Mouse (Mus musculus) T-helper 2 cell (primary cell): ENCODE data around the gene Crtc1.

Source experiments
- in situ Hi-C: fragments of 300-600 bp; cut with MboI, MseI; formaldehyde crosslinking; loops from one replicate; pipeline ENCODE4 v1.15.1; 2025; ENCODE audit warnings: high pct_unique_total_duplicates

Crtc1 gene

DNA sequence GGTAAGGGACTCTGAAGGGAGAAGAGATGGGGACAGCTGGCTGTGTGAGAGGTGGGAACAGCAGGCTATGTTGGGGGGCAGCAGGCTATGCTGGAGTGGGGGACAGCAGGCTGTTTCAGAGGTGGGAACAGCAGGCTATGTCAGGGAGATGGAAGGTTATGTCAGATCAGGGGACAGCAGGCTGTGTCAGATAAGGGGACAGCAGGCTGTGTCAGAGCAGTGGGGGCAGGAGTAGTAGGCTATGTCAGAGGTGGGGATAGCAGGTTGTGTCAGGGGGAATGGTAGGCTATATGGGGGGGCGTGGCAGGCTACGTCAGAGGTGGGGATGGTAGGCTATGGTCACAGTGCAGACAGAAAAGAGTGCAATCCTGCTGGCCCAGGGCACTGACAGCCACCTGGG is 16.7 kb downstream of the Crtc1 start:
- in situ Hi-C loops = no loop called here

- in situ Hi-C loops = no loop called here
Measured at GRCm38 (mm10) chr8:70421349-70422104, 17.9 kb downstream of the Crtc1 start.

- in situ Hi-C loops = no loop called here
Measured at GRCm38 (mm10) chr8:70419879-70420643, 19.3 kb downstream of the Crtc1 start.

GRCm38 (mm10) chr8:70418954-70419353 is 20.4 kb downstream of the Crtc1 start:
- in situ Hi-C loops = no loop called here

DNA sequence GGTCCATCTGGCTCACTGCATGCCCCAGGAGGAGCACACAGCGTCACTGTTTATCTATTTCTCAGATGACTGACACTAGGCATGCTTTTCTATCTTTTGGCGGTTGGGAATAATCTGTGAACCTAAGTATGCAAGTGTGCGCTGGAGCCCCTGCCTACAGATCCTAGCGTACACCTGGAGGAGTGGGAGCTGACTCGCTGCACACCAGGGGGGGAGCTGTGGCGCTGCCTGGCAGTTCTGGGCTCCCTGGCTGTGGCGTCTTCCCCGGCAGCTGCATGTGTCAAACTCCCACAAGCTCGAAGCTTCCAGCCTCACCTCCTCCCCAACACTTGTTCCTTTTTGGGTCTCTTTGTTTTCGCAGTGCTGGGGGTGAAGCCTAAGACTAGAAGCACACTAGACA is 21.5 kb downstream of the Crtc1 start:
- in situ Hi-C loops = no loop called here

GRCm38 (mm10) chr8:70416941-70417340 is 22.4 kb downstream of the Crtc1 start:
- in situ Hi-C loops = no loop called here

- in situ Hi-C loops = no loop called here
Measured at GRCm38 (mm10) chr8:70415540-70416451, 23.6 kb downstream of the Crtc1 start.

- in situ Hi-C loops = loop anchor here (5.0 kb wide), 1 partner anchor 88 kb away; no protein-coding TSS in a partner anchor
Measured at GRCm38 (mm10) chr8:70414310-70414946, 25.0 kb downstream of the Crtc1 start.

GRCm38 (mm10) chr8:70410281-70410680 is 29.1 kb downstream of the Crtc1 start:
- in situ Hi-C loops = loop anchor here (5.0 kb wide), 1 partner anchor 92 kb away; no protein-coding TSS in a partner anchor

- in situ Hi-C loops = no loop called here
Measured at GRCm38 (mm10) chr8:70409455-70409871, 29.9 kb downstream of the Crtc1 start.

DNA sequence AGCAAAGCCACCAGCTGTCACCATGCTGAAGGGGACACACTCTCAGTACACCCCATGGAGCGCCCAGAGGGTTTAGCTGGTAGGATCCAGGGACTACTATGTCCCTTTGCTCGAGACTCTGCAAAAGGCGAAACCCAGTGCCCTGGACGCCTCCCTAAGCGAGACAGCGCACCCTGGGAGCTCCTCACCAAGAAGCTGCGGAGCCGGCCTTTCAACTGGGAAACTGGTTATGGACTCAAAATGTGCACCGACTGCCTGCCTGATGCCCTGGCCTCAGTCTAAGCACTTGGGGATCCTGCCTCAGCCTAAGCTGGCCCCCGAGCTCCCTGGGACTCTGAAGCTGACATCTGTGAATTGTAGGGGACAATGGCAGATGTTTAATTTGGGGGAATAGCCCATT is 30.4 kb downstream of the Crtc1 start:
- in situ Hi-C loops = no loop called here

GRCm38 (mm10) chr8:70408301-70408700 is 31.1 kb downstream of the Crtc1 start:
- in situ Hi-C loops = no loop called here

GRCm38 (mm10) chr8:70406427-70407069 is 32.8 kb downstream of the Crtc1 start:
- in situ Hi-C loops = no loop called here

- in situ Hi-C loops = no loop called here
Measured at GRCm38 (mm10) chr8:70405189-70405588, 34.2 kb downstream of the Crtc1 start.

- in situ Hi-C loops = no loop called here
Measured at GRCm38 (mm10) chr8:70404212-70404611, 35.2 kb downstream of the Crtc1 start.

GRCm38 (mm10) chr8:70397611-70398563 is 41.5 kb downstream of the Crtc1 start:
- in situ Hi-C loops = no loop called here

DNA sequence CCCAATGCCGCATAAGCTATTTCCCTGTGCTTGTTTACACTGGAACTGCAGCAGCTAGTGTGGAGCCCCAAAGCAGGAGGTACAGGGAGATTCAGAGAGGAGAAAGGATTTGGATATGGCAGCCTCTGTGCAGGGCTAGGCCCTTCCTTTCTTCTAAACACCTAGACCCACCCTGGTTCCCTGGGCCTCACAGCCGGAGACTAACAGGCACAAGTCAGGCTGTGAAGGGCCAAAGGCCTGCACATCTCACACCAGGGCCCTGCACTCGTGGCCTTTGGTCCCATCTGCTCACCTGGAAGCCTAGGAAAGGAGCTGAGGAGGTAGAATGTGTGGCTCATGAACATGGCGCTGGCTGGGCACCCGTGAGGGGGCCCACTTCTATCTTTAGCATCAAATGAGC is 43.2 kb downstream of the Crtc1 start:
- in situ Hi-C loops = no loop called here

GRCm38 (mm10) chr8:70395649-70396048 is 43.7 kb downstream of the Crtc1 start:
- in situ Hi-C loops = no loop called here

DNA sequence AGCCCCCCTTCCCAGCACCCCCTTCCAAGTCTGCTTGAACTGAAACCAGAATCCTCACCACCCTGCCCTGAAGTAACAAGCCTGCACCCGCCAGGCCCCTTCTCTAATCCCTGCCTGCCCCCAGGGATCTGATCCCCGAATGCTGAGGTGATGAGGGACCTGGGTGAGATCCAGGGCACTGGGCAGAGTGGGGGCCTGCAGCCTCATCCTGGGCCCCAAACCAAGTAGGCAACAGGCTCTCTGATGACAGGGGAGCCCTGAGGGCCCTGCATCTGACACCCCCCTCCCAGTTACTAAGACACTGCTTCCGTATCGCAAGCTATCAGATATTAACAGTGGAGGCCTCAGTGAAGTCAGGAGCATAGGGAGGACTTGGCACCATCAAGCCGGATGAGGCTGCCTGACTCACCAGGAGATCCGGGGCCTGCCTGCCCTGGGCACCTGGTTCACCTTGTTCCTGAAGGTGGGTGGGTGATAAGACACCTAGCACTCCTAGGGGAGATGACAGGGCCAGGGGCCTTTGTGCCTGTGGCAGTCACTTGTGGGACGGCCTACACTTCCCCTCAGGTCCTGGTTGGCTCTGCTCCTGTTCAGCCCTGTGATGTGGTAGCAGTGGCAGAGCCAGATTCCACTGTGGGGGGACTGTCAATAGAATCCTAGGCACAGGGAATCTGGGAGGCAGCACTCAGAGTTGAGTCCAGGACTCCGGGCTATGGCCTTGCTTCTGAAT is 44.9 kb downstream of the Crtc1 start:
- in situ Hi-C loops = loop anchor here (5.0 kb wide), 1 partner anchor 68 kb away; no protein-coding TSS in a partner anchor
